Mouse (Mus musculus) megakaryocyte progenitor cell, adult 5-6 weeks (primary cell): ENCODE measurements around the gene Plac9a. TPM values are rescaled to one million over a fixed set of nuclear protein-coding genes. Genes with fewer than 3 reads are reported as not detected.

Experiments used
- ATAC-seq: replicated peaks from 2 replicates; pipeline ENCODE4 v1.8.0; 2016; ENCODE audit warnings: mild to moderate bottlenecking, moderate TSS enrichment, inconsistent platforms; ENCODE audit not compliant: poor library complexity
- total RNA-seq, 2 experiments: library from RNA; stranded (forward) in 1 of 2; stranded (reverse) in 1 of 2; fragments of 157-497, 149-512 nt in 1 of 2; fragments of 200-1000 nt in 1 of 2; gene quantifications; 2 replicates each; pipeline versions ENCODE4 v1.2.3 to v1.2.4; 2015 to 2017

Plac9a gene
- total RNA-seq, 2 experiments from 2014 or later, result not detected

DNA sequence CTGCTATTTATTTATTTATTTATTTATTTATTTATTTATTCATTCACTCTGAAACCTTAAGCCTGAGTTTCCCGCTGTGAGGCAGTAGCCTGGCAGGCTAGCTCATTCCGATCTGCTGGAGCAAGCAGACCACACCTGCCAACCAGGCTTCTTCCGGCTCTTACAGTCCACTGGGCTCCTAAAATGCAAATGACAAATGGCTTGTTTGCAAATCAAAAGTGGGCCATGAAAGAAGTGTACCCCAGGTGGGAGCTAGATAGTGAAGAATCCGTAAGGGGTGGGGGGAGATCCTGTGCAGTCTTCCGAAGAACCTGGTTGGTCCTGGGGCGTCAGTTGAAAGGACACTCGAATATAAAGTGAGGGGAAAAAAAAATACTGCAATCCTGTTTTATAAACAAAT lies 61.9 kb downstream of the Plac9a start:
- no peak for ATAC-seq

- no peak for ATAC-seq
These were observed 63.1 kb downstream of the Plac9a start for GRCm38 (mm10) chr14:25839791-25840190.

GRCm38 (mm10) chr14:25838411-25838810 lies 64.5 kb downstream of the Plac9a start:
- ATAC-seq, result no peak

Other genes starting within 250 kb of the Plac9a start
- 87.8 and 114 TPM in 2 replicates for gene Ppif, start 208.9 kb downstream of the Plac9a start, total RNA-seq (2015)
- 20.4 and 31.9 TPM in 2 replicates for gene Ppif, start 208.9 kb downstream of the Plac9a start, total RNA-seq (2017)
- gene Zcchc24, start 134.1 kb downstream of the Plac9a start, total RNA-seq (2015), result 1.2 and 1.3 TPM in 2 replicates
- gene Zcchc24, start 134.1 kb downstream of the Plac9a start, total RNA-seq (2017), result 0.41 and 0.92 TPM in 2 replicates
- gene Anxa11, start 60.9 kb downstream of the Plac9a start, total RNA-seq (2015), result 36.5 and 37.1 TPM in 2 replicates
- gene Anxa11, start 60.9 kb downstream of the Plac9a start, total RNA-seq (2017), result 7.3 and 8.1 TPM in 2 replicates
- gene Tmem254a, start 24.6 kb upstream of the Plac9a start, total RNA-seq (2015), result 12.2 and 18.6 TPM in 2 replicates
- gene Tmem254a, start 24.6 kb upstream of the Plac9a start, total RNA-seq (2017), result 1.0 and 1.2 TPM in 2 replicates
- gene Cphx1, start 35.2 kb upstream of the Plac9a start, total RNA-seq (2015), result not detected in 2 replicates
- gene Cphx1, start 35.2 kb upstream of the Plac9a start, total RNA-seq (2017), result not detected in 2 replicates
- not detected in 2 replicates for gene Duxbl1, start 75.5 kb upstream of the Plac9a start, total RNA-seq (2015)
- not detected in 2 replicates for gene Duxbl1, start 75.5 kb upstream of the Plac9a start, total RNA-seq (2017)
- gene Gm9780, start 139.6 kb upstream of the Plac9a start, total RNA-seq (2015), result not detected in 2 replicates
- not detected in 2 replicates for gene Gm9780, start 139.6 kb upstream of the Plac9a start, total RNA-seq (2017)
- 44.1 and 46.7 TPM in 2 replicates for gene Tmem254c, start 164.3 kb upstream of the Plac9a start, total RNA-seq (2015)
- 22.2 and 38.6 TPM in 2 replicates for gene Tmem254c, start 164.3 kb upstream of the Plac9a start, total RNA-seq (2017)
- gene Cphx2, start 178.4 kb upstream of the Plac9a start, total RNA-seq (2015), result not detected in 2 replicates
- gene Cphx2, start 178.4 kb upstream of the Plac9a start, total RNA-seq (2017), result not detected in 2 replicates
- gene Cphx3, start 179.2 kb upstream of the Plac9a start, total RNA-seq (2015), result not detected in 2 replicates
- gene Cphx3, start 179.2 kb upstream of the Plac9a start, total RNA-seq (2017), result not detected in 2 replicates
- gene Duxbl2, start 215.2 kb upstream of the Plac9a start, total RNA-seq (2015), result not detected in 2 replicates
- gene Duxbl2, start 215.2 kb upstream of the Plac9a start, total RNA-seq (2017), result not detected in 2 replicates